Mouse (Mus musculus) heart, adult 9 months (tissue): ENCODE data around the gene Gmfg.

ENCODE experiments used
- DNase-seq, 2 experiments: peaks; one replicate each; pipeline ENCODE4 v3.0.0; 2022; ENCODE audit warnings: low spot score in 2 of 2

Gmfg gene

DNA sequence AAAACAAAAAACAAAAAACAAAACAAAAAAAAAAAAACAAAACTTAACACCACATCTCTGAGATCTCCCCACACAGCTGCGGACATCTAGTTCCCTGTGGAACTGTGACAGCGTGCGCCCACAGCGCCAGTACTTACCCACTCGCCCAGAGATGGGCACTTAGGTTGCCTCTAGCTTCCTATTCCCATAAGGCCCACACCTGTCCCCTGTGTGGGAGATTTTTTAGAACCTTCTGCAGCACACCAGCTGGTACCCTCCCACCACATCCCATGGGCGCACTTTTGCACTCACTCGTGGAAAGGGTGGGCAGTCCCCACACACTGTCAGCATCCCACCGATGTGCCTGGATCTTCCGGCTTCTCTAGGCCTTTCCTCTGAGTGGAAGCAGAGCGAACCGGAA, 45.6 kb downstream of the Gmfg start:
- DNase-seq, result no peak

DNA sequence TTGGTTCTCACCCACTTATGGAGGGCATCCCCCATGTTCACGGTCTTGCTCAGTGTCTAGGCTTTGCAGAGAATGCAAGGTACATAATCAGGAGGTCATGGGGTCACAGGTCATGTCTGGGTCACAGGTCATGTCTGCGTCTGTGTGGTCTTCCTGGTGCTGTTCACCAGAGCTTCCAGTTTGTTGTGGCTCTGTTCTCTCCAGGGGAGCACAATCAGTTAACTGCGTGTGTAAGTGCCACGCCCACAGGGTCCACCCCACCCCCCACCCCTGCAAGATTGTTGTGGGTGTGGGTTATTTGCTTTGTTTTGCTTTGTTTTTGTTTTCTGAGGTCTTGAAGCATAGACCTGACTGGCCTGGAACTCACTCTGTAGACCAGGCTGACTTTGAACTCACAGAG, 46.9 kb downstream of the Gmfg start:
- no peak for DNase-seq

GRCm38 (mm10) chr7:28488030-28488491, 50.8 kb downstream of the Gmfg start:
- DNase-seq, result no peak

GRCm38 (mm10) chr7:28490410-28490809, 53.2 kb downstream of the Gmfg start:
- peak; percentile 8 to 23 for DNase-seq

GRCm38 (mm10) chr7:28490903-28491302, 53.7 kb downstream of the Gmfg start:
- DNase-seq, result no peak

DNA sequence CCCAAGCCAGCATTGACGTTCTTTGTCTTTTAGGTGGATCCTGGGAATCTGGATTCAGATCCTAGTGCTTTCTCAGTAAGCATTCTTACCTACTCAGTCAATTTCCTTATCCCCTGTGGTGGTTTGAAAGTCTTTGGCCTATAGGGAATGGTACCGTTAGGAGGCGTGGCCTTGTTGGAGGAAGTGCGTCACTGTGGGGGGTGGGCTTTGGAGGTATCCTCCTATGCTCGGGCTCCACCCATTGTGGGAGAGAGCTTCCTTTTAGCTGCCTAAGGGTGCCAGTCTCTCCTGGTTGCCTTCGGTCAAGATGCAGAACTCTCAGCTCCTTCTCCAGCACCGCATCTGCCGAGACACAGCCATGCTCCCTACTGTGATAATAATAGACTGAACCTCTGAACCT, 55.1 kb downstream of the Gmfg start:
- no peak for DNase-seq

DNA sequence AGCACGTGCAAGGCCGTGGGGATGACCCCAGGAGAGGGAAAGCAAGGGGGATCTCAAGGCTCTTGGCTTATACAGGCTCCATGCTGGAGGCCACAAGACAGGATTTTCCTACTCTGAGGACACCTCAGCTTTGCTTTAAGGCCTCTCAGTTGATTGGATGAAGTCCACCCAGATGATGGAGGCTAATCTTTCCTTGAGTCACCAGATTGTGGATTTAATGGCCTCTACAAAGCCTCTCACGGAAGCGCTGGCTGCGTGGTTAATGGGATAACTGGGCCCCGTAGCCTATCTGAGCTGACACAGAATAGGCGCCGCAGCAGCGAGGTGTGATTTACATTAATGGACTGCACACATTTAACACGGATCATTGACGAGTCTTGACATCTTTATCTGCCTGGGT, 58.2 kb downstream of the Gmfg start:
- no peak for DNase-seq
